Mouse (Mus musculus) stomach, postnatal 0 days (tissue): ENCODE measurements around the gene Fsip1. TPM values are rescaled to one million over a fixed set of nuclear protein-coding genes. Genes with fewer than 3 reads are reported as not detected.

Source experiments
- ATAC-seq: fragments of 200-750 bp; cut with Nextera tagmentation; 2 replicates; pipeline ENCODE4 v1.8.0; 2017; ENCODE audit not compliant: low FRiP score, low TSS enrichment
- DNase-seq: peaks from one replicate; pipeline ENCODE4 v3.0.0-alpha.2; 2016; ENCODE audit warnings: low spot score
- H3K27ac ChIP-seq: fragments of 300-500 bp; sonication (generic); replicated peaks from 2 replicates; pipeline ENCODE4 v1.5.1; 2014; ENCODE audit warnings: mild to moderate bottlenecking, control low read depth
- H3K27me3 ChIP-seq: fragments of 300-500 bp; sonication (generic); 2 replicates; pipeline ENCODE4 v1.6.1; 2014; ENCODE audit warnings: low read length; ENCODE audit not compliant: control insufficient read depth, insufficient read depth
- H3K36me3 ChIP-seq: fragments of 300-500 bp; sonication (generic); 2 replicates; pipeline ENCODE4 v1.6.1; 2014; ENCODE audit warnings: low read length, mixed read lengths; ENCODE audit not compliant: control insufficient read depth, insufficient read depth
- H3K4me1 ChIP-seq: fragments of 300-500 bp; sonication (generic); replicated peaks from 2 replicates; pipeline ENCODE4 v1.6.1; 2014; ENCODE audit warnings: antibody characterized with exemption; ENCODE audit not compliant: control insufficient read depth, insufficient read depth
- H3K4me2 ChIP-seq: fragments of 300-500 bp; sonication (generic); replicated peaks from 2 replicates; pipeline ENCODE4 v1.6.1; 2014; ENCODE audit warnings: low read depth, mild to moderate bottlenecking, control low read depth, moderate library complexity
- H3K4me3 ChIP-seq: fragments of 300-500 bp; sonication (generic); 2 replicates; pipeline ENCODE4 v1.5.1; 2014; ENCODE audit warnings: low read depth, low read length, control low read depth
- H3K9ac ChIP-seq: fragments of 300-500 bp; sonication (generic); 2 replicates; pipeline ENCODE4 v1.6.1; 2014; ENCODE audit warnings: mild to moderate bottlenecking, low read length, control low read depth, mixed read lengths
- H3K9me3 ChIP-seq: fragments of 300-500 bp; sonication (generic); 2 replicates; pipeline ENCODE4 v1.6.1; 2016; ENCODE audit warnings: low read length; ENCODE audit not compliant: control insufficient read depth
- CTCF ChIP-seq: IDR thresholded peaks from 2 replicates; pipeline ENCODE4 v1.5.1; 2016; ENCODE audit warnings: antibody characterized with exemption, low read depth, mild to moderate bottlenecking, moderate library complexity
- EP300 ChIP-seq: optimal IDR thresholded peaks from 2 replicates; pipeline ENCODE3; 2016; ENCODE audit warnings: antibody characterized with exemption
- WGBS: fragments of 180-500 bp; shearing (Covaris S2); extraction: QIAGEN DNeasy Blood & Tissue Kit; methylation state at CpG from one replicate; pipeline ENCODE4 v1.1.7; 2014; 5-methylcytosine and 5-hydroxymethylcytosine counted together
- polyA plus RNA-seq: library from polyadenylated mRNA; unstranded; fragments of >200 nt; fragmentation: Nextera tagmentation; extraction: Ambion mirVana; gene quantifications from 2 replicates; pipeline ENCODE4 v1.2.1, GENCODE M21; 2015

Fsip1 gene
- polyA plus RNA-seq, 1 experiment from 2014 or later = 0.07 TPM

DNA sequence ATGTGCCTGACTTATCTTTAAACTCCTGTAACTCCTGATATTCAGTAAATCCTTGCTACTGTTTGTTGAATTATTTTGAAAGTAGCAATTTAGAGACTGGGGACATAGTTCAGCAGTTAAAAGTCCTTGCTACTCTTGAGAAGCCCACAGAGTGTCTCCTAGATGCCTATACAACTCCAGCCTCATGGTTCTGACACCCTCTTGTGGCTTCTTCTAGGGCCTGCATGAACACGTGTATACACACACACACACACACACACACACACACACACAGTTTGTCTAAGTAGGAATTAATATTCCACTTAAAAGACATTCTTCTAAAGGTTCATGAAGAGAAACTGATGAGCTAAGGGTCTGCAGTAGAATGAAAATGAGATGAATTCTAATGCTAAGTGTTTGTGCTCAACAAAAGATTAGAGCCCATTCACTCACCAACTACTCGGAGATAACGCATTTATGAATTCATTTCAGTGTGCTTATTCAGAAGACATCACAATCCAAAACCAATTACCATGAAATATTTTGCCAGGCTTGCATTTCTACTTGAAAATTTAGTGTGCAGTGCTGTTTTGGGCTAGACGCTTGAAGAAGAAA is 28.2 kb downstream of the Fsip1 start:
- H3K27me3 ChIP-seq = no peaks in the 10 kb centered on the region
- no peaks in the 10 kb centered on the region for H3K9me3 ChIP-seq
- TF ChIP-seq EP300 (no peak), CTCF (peak; percentile 8; the same call in 1 of the 2 replicates)
- DNase-seq = no peak
- H3K9ac ChIP-seq = no peak overlapping the region
- WGBS = 84% methylated on average over 4 of the region's 4 CpGs
- no peak overlapping the region for H3K27ac ChIP-seq
- no peak overlapping the region for H3K4me3 ChIP-seq
- no peaks in the 10 kb centered on the region for H3K36me3 ChIP-seq
- no peaks in the 10 kb centered on the region for H3K4me1 ChIP-seq
- no peak overlapping the region for H3K4me2 ChIP-seq
- no peak for ATAC-seq

DNA sequence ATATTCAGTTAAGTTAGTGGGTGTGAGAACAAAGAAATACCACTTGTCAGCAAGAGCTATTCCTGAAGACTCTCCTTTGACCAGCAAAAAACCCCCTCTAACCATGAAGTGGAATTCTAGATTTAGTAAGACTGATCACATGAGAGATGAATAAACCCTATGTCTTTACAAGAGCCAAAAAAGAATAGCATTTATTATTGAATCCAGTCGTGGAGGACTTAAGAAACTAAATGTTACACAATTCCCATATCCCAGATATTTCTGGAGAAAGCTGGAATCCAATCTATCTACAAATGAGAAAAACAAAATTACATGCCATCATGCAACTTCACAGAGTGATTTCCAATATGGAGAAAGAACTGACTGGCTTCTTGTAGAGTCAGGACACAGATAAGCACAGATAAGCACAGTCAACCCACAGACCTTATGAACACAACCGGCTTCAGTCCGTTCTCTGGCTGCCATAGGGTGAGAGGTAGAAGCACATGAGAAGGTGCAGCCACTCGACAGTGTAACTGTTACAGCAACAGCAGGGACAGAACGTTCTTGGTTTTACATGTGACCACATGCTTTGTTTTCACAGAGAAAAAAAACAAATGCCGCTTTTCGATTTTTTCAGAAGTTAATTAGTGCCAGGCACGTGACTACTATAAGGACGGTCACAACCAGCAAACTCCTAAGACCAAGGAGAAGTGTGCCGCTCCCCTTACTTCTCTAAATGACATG is 31.3 kb downstream of the Fsip1 start:
- Histone ChIP-seq H3K4me2 (no peak overlapping the region), H3K9me3 (no peaks in the 10 kb centered on the region), H3K27ac (no peak overlapping the region), H3K4me3 (no peak overlapping the region), H3K9ac (no peak overlapping the region), H3K4me1 (no peaks in the 10 kb centered on the region), H3K27me3 (no peaks in the 10 kb centered on the region), H3K36me3 (no peaks in the 10 kb centered on the region)
- TF ChIP-seq CTCF = no peak
- no peak for TF ChIP-seq EP300
- 80% methylated on average over 10 of the region's 10 CpGs for WGBS
- no peak for DNase-seq
- ATAC-seq = no peak

DNA sequence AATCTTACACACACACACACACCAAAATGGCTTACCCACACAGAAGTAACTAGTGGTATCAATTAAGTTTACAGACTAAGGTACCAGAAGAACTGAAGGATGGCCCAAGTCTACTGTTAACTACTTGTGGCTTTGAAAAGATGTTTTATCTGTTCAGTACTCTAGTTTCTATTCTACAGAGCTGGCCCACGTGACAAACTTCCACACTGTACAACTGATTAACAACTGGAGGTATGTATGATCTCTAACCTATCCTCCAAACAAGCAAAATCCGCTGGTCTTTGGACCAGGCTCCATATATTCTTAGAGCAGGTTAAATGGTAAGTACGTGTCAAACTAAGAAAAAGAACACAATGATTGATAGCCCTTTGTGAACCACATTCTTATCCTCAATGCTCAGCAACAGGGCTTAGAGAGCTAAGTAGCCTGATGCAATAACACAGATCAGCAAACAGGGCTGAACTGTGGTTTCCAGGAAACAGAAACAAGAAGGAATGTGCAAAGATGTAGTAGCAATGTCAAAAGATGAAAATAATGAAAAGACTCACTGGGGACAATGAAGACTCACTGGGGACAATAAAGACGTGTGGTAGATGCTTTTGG is 38.7 kb downstream of the Fsip1 start:
- Histone ChIP-seq H3K4me3 (no peak overlapping the region), H3K27me3 (no peaks in the 10 kb centered on the region), H3K27ac (no peak overlapping the region), H3K4me1 (no peaks in the 10 kb centered on the region), H3K9ac (no peak overlapping the region), H3K9me3 (no peaks in the 10 kb centered on the region), H3K36me3 (no peaks in the 10 kb centered on the region), H3K4me2 (no peak overlapping the region)
- TF ChIP-seq EP300 = no peak
- TF ChIP-seq CTCF = no peak
- 29% methylated on average over 4 of the region's 4 CpGs for WGBS
- DNase-seq = no peak
- ATAC-seq = no peak

DNA sequence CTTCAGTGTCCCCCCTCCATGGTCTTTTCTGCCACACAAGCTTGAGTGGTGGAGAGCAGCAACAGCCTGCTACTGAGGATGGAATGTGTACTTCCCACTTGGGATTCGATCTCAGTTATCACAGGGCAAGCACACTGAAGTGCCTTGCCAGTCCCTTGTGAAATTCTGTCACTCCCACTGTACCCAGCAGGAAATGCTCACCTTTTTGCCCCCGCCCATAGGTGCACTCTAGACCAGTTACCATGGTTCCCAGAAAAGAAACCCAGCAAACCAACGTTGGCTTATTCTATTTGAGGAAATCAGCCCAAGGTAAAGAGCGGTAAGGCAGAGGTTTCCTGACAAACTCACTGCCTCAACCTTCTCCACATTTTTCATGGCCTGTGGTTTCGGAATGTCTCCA is 47.1 kb downstream of the Fsip1 start:
- H3K4me1 ChIP-seq = no peaks in the 10 kb centered on the region
- H3K4me3 ChIP-seq = no peak overlapping the region
- DNase-seq (no peak), ATAC-seq (no peak)
- WGBS = 69% methylated on average over 5 of the region's 5 CpGs
- H3K36me3 ChIP-seq = no peaks in the 10 kb centered on the region
- TF ChIP-seq EP300 = no peak
- no peak for TF ChIP-seq CTCF
- no peaks in the 10 kb centered on the region for H3K9me3 ChIP-seq
- H3K9ac ChIP-seq = no peak overlapping the region
- H3K4me2 ChIP-seq = no peak overlapping the region
- H3K27me3 ChIP-seq = no peaks in the 10 kb centered on the region
- H3K27ac ChIP-seq = no peak overlapping the region

DNA sequence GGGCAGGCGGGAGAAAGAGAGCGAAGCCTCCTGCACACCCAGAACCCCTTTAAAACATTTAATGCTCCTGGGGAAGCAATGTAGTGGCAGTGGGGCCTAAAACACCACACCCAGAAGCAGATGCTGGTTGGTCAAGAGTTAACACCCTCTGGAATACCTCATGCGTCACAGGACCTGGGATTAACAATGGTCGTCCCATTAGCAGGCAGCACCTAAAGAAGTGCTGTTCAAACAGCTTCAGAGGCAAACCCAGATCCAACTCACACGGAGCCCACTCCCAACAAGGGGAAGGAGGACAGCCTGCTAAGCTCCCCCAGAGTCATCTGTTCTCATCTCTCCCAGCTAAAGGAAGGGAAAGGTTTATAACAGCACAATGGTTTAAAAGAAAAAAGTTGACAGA is 48.1 kb downstream of the Fsip1 start:
- TF ChIP-seq EP300 (no peak), CTCF (no peak)
- WGBS = 45% methylated on average over 5 of the region's 5 CpGs
- no peak for ATAC-seq
- Histone ChIP-seq H3K9ac (no peak overlapping the region), H3K27me3 (no peaks in the 10 kb centered on the region), H3K4me1 (no peaks in the 10 kb centered on the region), H3K27ac (no peak overlapping the region), H3K36me3 (no peaks in the 10 kb centered on the region), H3K4me3 (no peak overlapping the region), H3K9me3 (no peaks in the 10 kb centered on the region), H3K4me2 (no peak overlapping the region)
- peak; percentile 9 for DNase-seq
